Mouse (Mus musculus) left cerebral cortex, adult 8-10 months (tissue): ENCODE results near the gene Gm8653. TPM values are rescaled to one million over a fixed set of nuclear protein-coding genes. Genes with fewer than 3 reads are reported as not detected.
"Not testable (repeated sequence)": the region's sequence is repeated elsewhere in the genome, so short reads cannot be mapped to it uniquely, and the experiment has no call there.

Experiments
- DNase-seq, 2 experiments: peaks; one replicate each; pipeline ENCODE4 v3.0.0; 2022; ENCODE audit warnings: low spot score in 2 of 2
- total RNA-seq, 4 experiments: library from RNA; stranded (reverse); gene quantifications; 2 replicates each; pipeline ENCODE4 v1.2.4; 2022

The Gm8653 gene
- not detected for total RNA-seq

DNA sequence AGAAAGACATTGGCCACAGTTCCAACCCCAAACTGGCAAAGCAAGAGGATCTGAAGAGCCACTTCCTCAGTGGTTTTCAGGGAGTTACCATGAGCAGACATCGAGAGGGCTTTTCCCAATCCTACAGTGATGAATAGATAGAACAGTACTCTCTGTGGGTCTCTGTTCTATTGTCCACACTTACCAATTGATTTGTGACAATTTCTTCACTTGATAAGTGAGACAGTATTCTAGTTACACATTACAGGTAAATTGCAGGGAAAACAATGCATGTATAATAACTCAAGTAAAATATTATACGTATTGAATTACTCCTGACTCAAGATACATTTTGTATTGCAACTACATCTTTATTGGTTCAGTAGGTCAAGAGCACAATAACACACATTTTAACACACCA lies at the start of gene Gm8653:
TSS of gene Gm8653 (minus strand) at position 101 of the 400 bp plus-strand sequence.
- DNase-seq, result not testable (repeated sequence)

DNA sequence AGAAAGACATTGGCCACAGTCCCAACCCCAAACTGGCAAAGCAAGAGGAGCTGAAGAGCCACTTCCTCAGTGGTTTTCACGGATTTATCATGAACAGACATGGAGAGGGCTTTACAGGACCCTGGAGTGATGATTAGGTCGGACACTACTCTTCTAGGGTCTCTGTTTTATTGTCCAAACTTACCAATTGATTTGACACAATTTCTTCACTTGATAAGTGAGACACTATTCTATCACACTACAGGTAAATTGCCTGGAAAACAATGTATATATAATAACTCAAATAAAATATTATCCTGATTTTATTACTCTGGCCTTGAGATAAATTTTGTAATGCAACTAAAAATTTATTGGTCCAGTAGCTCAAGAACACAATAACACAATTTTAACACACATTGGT lies 28.3 kb upstream of the Gm8653 start, which contains the start of gene Gm8453:
TSS of gene Gm8453 (minus strand) at position 101 of the 400 bp plus-strand sequence.
- DNase-seq, result not testable (repeated sequence)

DNA sequence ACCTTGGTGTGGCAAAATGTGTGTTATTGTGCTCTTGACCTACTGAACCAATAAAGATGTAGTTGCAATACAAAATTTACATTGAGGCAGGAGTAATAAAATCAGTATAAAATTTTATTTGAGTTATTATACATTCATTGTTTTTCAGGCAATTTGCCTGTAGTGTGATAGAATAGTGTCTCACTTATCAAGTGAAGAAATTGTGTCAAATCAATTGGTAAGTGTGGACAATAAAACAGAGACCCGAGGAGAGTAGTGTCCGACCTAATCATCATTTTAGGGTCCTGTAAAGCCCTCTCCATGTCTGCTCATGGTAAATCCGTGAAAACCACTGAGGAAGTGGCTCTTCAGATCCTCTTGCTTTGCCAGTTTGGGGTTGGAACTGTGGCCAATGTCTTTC lies 12.0 kb downstream of the Gm8653 start, which contains the start of gene Vmn1r143:
TSS of gene Vmn1r143 (plus strand) at position 301 of the 400 bp plus-strand sequence.
- DNase-seq, result not testable (repeated sequence)

DNA sequence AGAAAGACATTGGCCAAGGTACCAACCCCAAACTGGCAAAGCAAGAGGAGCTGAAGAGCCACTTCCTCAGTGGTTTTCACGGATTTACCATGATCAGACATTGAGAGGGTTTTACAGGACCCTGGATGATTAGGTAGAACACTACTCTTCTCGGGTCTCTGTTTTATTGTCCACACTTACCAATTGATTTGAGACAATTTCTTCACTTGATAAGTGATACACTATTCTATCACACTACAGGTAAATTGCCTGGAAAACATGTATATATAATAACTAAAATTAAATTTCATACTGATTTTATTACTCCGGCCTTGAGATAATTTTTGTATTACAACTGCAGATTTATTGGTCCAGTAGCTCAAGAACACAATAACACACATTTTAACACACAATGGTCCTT lies 37.1 kb downstream of the Gm8653 start, which contains the start of gene Vmn1r142:
TSS of gene Vmn1r142 (minus strand) at position 101 of the 400 bp plus-strand sequence.
- not testable (repeated sequence) for DNase-seq

Other genes with a start within 250 kb of the Gm8653 start
- not detected for gene Vmn1r137, start 206.7 kb downstream of the Gm8653 start, total RNA-seq
- not detected for gene Vmn1r138, start 172.4 kb downstream of the Gm8653 start, total RNA-seq
- not detected for gene Gm6176, start 145.0 kb downstream of the Gm8653 start, total RNA-seq
- gene Vmn1r139, start 132.2 kb downstream of the Gm8653 start, total RNA-seq, result not detected
- not detected for gene Gm16451, start 83.0 kb downstream of the Gm8653 start, total RNA-seq
- gene Gm10666, start 66.5 kb downstream of the Gm8653 start, total RNA-seq, result not detected
- not detected for gene Vmn1r142, start 37.2 kb downstream of the Gm8653 start, total RNA-seq
- not detected for gene Vmn1r143, start 11.9 kb downstream of the Gm8653 start, total RNA-seq
- gene Gm8453, start 28.2 kb upstream of the Gm8653 start, total RNA-seq, result not detected
- gene Gm4187, start 128.5 kb upstream of the Gm8653 start, total RNA-seq, result not detected
- not detected for gene Gm8660, start 169.8 kb upstream of the Gm8653 start, total RNA-seq
- not detected for gene Vmn1r148, start 212.3 kb upstream of the Gm8653 start, total RNA-seq
- gene Vmn1r149, start 237.0 kb upstream of the Gm8653 start, total RNA-seq, result not detected